Mouse (Mus musculus): ENCODE measurements around the gene Mgat4b.
A peak's percentile ranks its signal among the peaks of the same experiment; 100 is the strongest.

Mgat4b gene

DNA sequence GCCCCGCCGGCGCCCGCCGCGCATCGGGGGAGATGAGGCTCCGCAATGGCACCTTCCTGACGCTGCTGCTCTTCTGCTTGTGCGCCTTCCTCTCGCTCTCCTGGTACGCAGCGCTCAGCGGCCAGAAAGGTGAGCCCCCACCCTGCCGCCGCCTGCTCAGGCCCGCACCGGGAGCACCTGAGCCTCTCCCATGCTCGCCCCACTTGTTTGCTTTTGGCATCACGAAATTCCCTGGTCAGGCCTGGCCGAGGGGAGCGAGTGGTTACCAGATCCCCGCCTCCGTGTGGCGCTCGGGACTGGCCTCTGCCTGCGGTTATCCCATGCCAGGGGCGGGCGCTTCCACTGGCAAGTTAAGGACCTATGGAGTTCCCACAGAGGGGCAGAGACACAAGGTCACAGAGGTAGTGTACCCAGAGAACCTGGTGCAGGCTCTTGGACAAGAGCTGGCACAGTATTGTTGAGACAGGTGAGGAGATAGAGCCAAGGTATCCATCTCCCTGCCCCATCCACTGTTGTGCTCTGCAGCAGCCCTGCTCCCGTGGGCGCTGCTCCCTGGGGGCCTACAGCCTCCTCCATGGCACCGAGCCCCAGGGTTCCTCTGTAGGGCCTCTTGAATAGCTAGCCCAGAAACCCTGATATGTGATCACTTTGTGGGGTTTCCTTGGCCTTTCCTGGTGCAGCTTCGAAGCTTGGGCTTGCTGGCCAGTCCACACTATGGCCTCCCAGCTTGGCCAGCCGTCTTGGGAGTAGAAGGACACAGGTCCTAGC lies 15.1 kb downstream of the Mgat4b start:
- no peak for DNase-seq (ENCODE audit: low read depth, low spot score)

DNA sequence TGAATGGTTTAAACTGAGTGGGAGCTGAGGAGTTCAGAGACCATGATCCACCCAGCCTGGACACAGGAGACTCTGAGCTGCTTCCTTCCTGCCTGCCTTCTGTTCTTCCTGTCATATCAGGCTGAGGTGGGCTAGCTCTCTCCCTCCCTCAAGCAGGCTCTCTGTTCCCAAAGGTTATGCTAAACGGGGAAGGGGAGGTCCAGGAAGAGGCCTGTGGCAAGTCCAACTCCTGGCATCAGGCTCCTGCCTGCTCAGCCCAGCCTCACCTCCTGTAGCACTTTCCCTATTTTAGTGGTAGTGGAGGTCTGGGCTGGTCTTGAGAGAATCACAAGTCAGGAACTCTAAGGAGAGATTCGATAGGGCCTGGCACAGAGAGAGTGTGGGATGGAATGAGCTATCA lies 15.7 kb downstream of the Mgat4b start:
- no peak for DNase-seq (ENCODE audit: low read depth, low spot score)

DNA sequence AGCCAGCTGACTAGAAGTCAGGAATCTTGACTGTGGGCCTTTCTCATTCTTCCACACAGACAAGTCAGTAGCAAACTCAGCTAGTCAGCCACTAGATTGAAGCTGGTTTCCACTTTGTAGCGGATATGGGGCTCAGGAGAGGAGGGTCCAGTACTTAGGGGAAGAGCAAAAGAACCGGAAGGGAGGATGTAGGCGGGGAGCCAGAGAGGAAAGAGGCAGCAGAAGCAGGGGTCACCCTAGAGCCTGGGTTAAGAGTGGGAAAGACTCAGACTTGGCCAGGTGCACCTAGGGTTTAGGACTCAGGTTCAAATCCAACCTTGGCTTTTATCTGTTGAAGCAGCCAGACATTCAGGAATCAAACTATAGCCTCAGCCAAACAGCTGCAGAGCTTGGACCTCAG lies 16.5 kb downstream of the Mgat4b start:
- no peak for DNase-seq (ENCODE audit: low read depth, low spot score)

DNA sequence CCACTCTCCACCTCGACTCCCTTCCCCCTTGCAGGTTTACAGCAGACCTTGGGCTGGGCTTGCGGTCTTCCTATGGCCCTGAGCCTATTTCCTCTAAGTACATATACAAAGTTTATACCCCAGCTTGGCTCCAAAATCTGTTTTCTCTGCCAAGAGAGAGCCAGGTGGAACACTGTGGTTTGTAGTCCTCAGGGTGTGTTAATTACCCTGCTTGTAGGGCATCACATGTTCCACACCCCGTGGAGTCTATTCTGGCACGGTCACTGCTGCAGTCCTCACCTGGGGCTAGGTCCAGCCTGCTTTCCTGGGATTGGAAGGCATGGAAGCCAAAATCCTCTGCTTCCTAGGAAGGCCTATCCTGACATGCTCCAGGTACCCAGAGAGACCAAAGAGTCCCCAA lies 17.0 kb downstream of the Mgat4b start:
- no peak for DNase-seq (ENCODE audit: low read depth, low spot score)

DNA sequence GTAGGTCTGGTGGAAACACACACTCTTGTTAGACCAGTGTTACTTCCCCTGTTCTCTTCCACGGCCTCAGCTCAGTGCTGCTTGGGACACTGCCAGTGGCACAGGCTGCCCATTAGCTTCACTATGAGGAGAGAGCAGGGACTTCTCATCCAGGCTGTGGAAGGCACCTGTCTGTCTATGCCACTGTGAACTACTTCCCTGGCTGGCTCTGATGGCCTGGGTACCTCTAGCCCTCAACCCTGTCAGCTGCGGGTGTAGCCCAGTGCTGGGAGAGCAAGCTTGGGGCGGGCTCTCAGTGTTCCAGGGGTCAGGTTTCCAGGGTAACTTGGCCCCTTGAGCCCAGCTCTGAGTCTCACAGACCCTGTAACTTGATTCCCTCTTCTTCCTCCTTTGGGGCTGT lies 18.1 kb downstream of the Mgat4b start:
- no peak for DNase-seq (ENCODE audit: low read depth, low spot score)

DNA sequence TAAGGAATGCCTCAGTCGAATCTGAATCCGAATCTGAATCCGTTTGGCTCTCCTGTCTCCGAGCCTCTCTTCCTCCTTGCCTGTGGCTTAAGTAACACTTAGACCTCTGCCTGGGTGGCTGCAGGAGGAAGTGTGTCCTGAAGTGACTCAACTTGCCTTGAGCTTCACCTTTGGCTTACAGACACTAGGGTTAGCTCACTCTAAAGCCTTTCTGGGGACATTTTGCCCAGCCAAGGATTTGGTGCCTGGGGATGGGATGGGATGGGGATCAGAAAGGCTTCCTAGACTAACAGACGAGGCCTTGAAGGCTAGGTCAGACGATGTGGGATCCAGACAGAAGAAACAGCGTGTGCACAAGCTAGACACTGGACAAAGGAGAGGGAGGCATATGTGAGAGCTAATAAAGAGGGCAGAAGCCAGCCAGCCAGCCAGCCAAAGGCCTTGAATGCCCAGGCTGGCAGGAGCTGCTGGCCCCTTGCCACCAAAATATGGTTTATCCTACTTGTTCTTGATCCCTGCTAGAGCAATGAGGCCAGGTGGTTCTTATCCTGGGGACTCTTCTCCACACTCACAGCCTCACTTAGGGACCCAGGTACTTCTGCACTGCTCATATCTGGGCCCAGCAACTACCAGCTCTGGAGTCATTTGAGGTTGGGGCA lies 18.7 kb downstream of the Mgat4b start:
- DNase-seq (ENCODE audit: low read depth, low spot score) = no peak

DNA sequence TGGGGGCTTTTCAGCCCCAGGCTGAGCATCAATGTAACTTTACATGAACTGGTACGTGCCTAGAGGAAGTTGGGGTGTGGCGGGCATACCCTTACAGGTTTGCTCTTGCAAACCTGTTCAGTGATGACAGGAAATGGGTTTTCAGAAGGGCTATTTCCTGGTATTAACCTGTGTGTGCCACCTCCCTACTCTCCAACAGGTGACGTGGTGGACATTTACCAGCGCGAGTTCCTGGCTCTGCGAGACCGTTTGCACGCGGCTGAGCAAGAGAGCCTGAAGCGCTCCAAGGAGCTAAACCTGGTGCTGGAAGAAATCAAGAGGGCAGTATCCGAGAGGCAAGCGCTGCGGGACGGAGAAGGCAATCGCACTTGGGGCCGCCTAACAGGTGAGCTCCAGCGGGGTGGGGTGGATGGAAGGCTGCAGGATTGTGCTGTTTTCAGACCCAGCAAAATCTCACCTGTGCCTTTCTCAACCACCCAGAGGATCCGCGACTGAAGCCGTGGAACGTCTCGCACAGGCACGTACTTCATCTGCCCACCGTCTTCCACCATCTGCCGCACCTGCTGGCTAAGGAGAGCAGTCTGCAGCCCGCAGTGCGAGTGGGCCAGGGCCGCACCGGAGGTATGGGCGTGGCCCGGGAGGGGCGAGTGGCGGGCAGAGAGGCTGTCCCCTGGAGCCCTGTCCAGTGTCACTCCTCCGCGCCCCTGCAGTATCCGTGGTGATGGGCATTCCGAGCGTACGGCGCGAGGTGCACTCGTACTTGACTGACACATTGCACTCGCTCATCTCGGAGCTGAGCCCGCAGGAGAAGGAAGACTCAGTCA lies 20.0 kb downstream of the Mgat4b start:
- DNase-seq (ENCODE audit: low read depth, low spot score) = peak; percentile 47

DNA sequence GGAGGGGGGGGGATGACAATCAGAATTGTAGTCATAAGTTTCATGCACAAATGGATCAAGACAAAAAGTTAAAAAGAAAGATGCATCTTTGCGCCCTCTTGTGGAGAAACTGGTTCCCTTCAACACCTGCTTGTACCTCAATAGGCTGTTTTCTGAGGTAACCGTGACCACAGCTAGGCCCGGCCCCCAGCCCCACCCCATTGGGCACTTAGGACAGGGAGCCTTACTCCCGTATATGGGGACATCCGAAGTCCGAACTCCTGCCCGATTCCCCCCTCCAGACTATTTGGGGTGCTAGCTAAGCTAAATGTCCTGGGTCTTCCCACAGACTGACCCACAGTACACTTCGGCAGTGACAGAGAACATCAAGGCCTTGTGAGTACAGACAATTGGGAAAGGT lies 20.7 kb downstream of the Mgat4b start:
- peak; percentile 74 for DNase-seq (ENCODE audit: low read depth, low spot score)

DNA sequence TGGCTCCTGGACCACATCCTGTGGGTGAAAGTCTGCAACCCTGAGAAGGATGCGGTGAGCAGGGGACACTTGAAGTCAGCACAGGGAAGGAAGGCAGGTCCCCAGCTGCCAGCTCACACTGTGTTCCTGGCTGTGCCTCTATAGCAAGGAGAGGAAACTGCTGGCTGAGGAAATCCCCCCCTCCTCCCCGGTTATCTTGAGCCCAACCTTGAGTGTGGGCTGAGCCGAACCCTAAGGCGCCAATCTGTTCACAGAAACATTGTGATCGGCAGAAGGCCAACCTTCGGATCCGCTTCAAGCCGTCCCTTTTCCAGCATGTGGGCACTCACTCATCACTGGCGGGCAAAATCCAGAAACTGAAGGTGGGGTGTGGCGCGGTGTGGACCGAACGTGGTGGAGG lies 22.3 kb downstream of the Mgat4b start:
- no peak for DNase-seq (ENCODE audit: low read depth, low spot score)

DNA sequence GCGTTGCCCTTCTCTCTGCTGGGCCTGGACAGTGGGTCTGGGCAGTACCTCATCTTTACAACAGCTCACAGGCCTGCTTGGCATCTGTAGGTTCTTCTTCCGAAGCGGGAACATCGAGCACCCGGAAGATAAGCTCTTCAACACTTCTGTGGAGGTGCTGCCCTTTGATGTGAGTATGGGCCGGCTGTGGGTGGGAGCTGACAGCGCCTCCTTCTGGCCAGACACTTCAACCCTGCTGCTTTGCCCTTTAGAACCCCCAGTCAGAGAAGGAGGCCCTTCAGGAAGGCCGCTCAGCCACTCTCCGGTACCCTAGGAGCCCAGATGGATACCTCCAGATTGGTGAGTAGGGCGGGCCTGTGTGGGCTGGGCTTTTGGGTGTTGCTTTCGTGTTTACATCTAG lies 23.3 kb downstream of the Mgat4b start:
- DNase-seq (ENCODE audit: low read depth, low spot score) = peak; percentile 71

DNA sequence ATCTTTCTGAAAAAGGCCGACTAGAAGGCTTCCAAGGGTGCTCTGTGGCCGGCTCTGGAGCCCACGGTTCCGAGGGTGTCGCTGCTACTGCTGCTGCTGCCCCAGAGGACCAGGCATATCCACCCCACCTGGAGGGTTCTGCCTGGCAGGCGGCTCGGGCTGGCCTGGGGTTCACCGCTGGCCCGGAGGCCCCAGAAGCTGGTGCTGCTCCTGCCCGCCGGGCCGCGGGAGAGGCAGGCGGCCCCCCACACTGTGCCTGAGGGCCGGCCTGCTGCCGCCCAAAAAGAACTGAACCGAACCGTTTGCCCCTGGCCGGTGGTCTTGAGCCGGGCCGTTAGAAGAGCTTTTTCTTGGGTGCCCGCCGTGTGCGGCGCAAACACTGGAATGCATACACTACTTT lies 23.9 kb downstream of the Mgat4b start:
- no peak for DNase-seq (ENCODE audit: low read depth, low spot score)

DNA sequence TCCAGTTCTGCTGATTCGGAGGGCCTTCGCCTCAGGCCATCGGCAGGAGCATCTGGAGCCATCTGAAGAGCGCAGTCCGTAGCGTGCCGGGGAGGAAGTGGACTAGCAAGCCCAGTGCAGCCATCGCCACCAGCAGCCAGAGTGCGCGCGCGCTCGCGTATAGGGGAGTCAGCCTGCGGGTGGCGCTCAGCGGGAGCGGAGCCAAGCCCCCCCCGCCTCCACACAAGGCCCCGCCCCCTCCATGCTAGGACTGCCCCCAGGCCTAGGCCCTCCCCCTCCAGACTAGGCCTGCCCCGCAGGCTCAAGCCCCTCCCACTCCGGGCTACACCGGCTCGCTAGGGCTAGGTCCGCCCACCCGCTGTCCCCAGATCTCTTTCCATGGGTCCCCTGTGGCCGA lies 25.8 kb downstream of the Mgat4b start:
- DNase-seq (ENCODE audit: low read depth, low spot score) = peak; percentile 92

DNA sequence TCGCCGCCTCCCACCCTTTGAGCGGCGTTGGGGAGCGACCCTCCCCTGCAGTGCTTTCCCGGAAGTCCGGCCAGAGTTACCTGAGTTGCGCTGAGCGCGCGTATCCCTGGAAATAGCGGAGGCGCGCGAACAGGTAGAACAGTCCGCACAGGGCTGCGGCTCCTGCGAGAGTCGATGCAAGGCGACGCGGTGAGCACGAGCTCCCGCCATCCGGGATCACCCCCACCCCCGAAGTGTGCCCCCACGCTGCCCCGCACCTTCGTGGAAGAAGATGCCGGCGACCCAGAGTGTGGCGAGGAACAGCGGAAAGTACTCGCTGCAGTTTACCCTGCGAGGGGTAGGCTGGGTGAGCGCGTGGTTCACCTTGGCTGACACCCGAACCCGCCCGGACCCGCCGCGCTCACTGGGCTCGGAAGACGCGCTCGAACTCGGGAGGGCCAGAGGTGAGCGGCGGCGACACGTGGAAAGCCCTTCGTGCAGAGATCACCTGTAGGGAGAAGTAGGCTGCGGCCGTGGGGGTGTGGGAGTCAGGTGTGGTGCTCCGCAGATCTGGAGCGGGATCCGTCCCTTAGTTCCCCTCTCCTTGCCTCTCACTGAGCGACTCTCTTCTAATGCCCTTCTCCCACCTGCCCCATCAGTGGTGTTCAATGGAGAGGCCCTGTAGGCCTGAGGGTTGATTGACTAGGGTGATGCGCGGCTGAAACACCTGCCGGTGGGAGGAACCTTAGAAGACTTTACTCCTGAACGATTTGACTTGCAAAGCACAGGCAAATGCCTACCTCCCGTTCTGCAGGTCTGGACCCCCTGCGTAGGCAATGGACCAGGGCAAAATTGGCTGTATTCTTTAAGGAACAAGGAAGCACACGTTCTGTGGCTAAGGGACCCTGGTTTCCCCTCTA lies 26.5 kb downstream of the Mgat4b start:
- peak; percentile 40 for DNase-seq (ENCODE audit: low read depth, low spot score)

DNA sequence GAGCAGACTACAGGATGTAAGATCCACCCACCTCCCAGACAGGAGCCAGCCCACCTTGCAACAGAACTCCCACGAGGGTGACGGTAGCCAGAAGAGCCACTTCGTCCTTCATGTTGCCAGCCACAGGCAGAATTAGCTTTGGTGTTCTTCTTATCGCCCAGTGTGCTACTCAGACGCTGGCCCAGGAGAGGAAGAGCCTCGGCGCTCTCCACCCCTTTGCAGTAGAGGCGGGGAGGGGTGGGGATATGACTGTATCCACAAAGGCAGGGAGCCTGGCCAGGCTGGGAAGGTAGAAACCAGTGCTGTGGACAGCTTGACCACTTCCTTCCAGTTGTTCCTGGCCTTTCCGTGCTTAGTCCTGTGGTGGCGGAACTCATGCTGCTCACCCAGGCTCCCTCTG lies 27.6 kb downstream of the Mgat4b start, which contains the start of gene Ltc4s:
Ltc4s (minus strand) TSS at position 293 of the 400 bp plus-strand sequence.
- DNase-seq (ENCODE audit: low read depth, low spot score) = no peak

DNA sequence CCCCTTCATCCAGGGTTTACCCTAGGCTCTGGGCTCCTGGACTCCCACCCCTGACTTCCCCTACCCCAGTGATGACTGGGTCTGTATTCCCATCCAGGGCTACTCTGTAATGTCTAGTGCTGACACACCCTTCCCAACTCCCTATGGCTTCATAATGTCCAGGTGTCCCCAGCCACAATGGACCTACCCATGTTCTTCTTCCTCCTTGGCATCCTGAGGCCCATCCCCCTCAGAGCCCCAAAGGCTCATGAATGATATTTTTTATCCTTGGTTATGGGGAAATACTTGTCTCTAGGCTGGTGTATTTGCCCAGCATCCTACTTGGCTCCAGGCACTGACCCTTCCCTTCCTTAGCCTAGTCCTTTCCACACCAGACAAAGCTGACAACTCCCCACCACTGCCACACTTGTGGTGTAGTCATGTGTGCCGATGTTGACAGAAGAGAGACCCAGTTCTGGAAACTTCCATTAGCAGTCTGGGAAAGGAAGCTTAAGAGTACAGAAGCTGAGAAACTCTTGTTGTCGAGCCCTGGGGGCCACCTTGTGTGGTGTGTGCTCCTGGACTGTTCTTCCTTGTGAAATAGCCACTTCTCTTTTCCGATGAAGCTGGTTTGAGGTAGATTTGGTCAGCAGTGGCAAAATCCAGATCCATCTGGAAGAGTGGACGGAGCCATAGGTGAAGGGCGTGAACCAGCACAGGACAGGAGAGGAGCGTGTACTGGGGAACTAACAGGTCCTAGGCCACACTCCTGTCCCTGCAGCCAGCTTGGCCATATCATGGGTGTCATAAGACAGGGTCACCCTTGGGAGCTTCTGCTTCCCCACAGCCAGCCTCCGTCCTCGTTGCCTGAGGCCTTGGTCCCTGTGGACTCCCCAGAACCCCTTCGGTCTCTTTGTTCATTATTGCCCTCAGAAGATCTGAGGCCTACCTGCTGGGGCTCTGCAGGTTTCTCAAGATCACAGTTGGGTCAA lies 28.4 kb downstream of the Mgat4b start:
- DNase-seq (ENCODE audit: low read depth, low spot score) = no peak

DNA sequence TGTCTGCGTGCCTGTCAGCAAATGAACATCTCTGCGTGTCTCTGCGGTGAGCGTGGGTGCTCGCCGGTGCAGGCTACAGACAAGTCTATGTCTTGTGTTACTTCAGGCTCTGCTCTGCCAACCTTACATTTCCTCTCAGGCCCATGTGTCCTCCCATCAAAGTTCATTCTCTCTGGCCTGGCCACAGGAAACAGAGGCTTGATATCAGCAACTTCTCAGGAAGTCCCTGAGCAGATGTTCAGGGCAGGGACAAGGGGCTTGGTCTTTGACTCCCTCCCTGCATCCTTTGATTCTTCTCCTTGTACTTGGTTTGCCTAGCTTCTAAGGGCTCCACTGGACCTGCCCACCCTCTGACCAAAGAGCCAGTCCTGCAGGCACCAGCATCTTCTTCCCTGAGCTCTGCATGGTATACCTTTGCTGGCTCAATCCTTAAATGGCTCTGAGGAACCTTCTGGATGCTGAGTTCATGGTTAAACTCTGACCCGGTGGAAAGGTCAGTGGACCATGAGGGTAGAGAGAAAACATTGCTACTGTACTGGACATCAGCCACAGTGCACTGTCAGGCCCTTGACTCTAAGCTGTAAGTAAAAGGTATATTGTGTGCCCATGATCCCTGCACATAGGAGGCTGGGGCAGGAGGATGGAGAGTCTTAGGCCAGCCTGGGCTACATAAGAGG lies 29.7 kb downstream of the Mgat4b start:
- DNase-seq (ENCODE audit: low read depth, low spot score) = no peak

DNA sequence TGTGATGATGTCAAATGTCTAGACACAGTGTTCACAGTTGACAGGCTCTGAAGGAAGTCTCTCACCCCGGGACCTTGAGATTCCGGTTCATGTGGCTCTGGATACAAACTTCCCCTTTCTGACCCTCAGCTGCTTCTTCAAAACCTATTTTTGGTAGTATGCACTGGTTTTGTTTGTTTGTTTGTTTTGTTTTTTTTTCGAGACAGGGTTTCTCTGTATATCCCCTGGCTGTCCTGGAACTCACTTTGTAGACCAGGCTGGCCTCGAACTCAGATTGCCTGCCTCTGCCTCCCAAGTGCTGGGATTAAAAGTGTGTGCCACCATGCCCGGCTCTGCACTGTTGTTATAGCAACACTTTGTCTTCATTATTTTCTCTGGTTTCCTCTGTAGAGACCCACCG lies 33.2 kb downstream of the Mgat4b start:
- DNase-seq (ENCODE audit: low read depth, low spot score) = no peak

DNA sequence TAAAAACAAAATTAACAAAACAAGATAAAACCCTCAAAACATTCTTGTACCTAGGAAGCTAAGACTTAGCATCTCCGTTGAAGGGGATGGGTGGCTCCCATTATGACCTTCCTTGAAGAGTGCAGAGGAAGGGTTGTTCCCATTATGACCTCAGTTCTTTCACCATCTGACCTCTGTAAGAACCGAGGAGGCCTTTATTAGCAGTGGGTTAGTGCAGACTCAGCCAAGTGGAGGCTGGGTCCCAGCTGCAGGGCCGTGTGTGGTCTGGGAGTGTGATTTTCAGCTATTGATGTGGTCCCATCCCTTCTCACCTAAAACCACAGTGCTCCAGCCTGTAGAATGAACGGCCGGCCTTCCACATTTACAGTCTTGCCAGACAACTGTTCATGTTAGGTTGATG lies 34.6 kb downstream of the Mgat4b start:
- DNase-seq (ENCODE audit: low read depth, low spot score) = no peak

DNA sequence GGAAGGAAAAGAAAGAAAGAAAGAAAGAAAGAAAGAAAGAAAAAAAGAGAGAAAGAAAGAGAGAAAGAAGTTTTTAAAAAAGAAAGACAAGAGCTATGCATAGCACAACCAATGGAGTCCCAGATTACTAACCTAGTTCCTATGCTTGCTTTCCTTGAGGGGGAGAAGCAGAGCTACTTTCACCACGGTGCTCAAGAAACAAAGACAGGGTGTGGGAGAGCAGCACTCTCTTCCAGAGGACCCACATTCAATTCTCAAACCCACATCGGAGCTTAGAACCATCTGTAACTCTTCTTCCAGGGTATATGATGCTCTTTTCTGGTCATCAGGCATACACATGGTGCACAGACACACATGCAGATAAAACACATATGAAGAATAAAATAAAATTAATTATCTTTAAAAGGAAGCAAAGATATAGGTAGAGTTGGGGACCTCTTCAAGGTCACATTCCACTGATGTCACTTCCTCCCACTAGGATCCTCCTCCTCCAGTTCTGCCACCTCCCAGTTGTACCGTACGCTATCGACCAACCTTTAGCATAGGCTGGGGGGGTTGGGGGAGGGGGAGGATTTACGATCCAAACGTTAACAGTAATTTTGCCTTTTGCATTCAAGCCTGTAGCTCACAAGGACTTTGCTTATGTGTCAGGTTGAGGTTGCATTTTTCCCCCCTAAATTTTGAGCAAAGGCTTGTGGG lies 37.9 kb downstream of the Mgat4b start:
- peak; percentile 53 for DNase-seq (ENCODE audit: low read depth, low spot score)
